Mouse (Mus musculus): ENCODE measurements around the gene Tssk2.

Tssk2 gene

GRCm38 (mm10) chr16:17949421-17949877, 51.0 kb downstream of the Tssk2 start:
- DNase-seq (ENCODE audit: low spot score), result no peak

Measured in T-cell, adult 2 months (primary cell).